Mouse (Mus musculus) stomach, embryonic 14.5 days (tissue): ENCODE measurements around the gene Nek3. TPM values are rescaled to one million over a fixed set of nuclear protein-coding genes. Genes with fewer than 3 reads are reported as not detected.

Experiments
- polyA plus RNA-seq: library from polyadenylated mRNA; unstranded; fragments of >200 nt; fragmentation: Nextera tagmentation; extraction: Ambion mirVana; gene quantifications from 2 replicates; pipeline ENCODE4 v1.2.1, GENCODE M21; 2014

The Nek3 gene
- polyA plus RNA-seq, 1 experiment from 2014 or later, result 10.7 TPM

Other genes with a start within 250 kb of the Nek3 start
- gene Defb15, start 233.7 kb downstream of the Nek3 start, polyA plus RNA-seq, result not detected in 2 replicates
- gene Defb35, start 228.1 kb downstream of the Nek3 start, polyA plus RNA-seq, result not detected in 2 replicates
- not detected in 2 replicates for gene Defb13, start 219.7 kb downstream of the Nek3 start, polyA plus RNA-seq
- not detected in 2 replicates for gene Fam90a1a, start 207.7 kb downstream of the Nek3 start, polyA plus RNA-seq
- not detected in 2 replicates for gene Ccdc70, start 196.7 kb downstream of the Nek3 start, polyA plus RNA-seq
- gene Atp7b, start 106.1 kb downstream of the Nek3 start, polyA plus RNA-seq, result 8.1 and 10.0 TPM in 2 replicates
- gene Alg11, start 105.7 kb downstream of the Nek3 start, polyA plus RNA-seq, result 37.0 and 40.3 TPM in 2 replicates
- 0.32 TPM in 2 replicates for gene Nek5, start 41.4 kb downstream of the Nek3 start, polyA plus RNA-seq
- gene Ckap2, start 19.4 kb upstream of the Nek3 start, polyA plus RNA-seq, result 61.5 and 62.0 TPM in 2 replicates
- 57.4 and 60.0 TPM in 2 replicates for gene Vps36, start 26.4 kb upstream of the Nek3 start, polyA plus RNA-seq
- gene Thsd1, start 60.9 kb upstream of the Nek3 start, polyA plus RNA-seq, result 9.4 and 10.8 TPM in 2 replicates
- 0.15 TPM in 1 of 2 replicates, not detected in the other for gene Tpte, start 117.0 kb upstream of the Nek3 start, polyA plus RNA-seq
- 19.0 and 20.0 TPM in 2 replicates for gene Slc25a15, start 232.2 kb upstream of the Nek3 start, polyA plus RNA-seq
- gene Mrps31, start 244.9 kb upstream of the Nek3 start, polyA plus RNA-seq, result 45.9 and 46.2 TPM in 2 replicates